7 mouse cellular contexts compared by ENCODE assay signal in the genomic region with DNA sequence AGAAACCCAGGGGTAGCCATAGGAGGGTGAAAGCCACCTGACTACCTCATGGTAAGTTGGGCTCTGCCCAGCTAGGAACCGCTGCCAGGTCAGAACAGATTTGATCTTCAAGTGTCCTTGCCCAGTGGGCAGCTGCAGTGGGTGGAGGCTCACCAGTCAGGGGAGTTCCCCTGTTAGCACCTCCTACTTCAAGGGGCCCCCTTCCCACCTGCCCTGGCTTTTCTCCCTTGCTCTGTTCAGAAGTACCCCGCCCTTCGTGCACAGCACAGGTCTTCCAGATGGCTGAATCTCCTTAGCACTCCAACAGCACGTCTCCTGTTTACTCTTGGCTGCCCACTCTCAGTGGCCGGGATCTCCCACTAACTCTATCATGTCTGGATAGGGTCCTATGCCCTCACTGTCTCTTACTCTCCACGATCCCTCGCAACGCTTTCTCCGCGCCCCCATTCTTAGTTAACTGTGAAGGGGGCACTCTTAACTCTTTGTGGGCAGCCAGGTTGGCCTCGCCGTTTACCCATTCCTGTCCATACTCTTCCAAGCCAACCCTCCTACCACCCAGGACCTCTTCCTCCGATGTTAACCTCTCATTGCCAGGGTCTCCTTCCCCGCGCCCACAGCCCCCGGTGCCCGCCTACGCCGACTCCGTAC. TPM values are rescaled to one million over a fixed set of nuclear protein-coding genes. Genes with fewer than 3 reads are reported as not detected.
DNase-seq lines count a peak whose midpoint lies in the region; ATAC-seq lines count a peak whose summit lies in the region.

No protein-coding gene starts in this region.

- peak overlapping the region; percentile 82 for H3K4me3 ChIP-seq in hindbrain, embryonic 16.5 days (ENCODE audit: low read length)
- peak overlapping the region; percentile 80 for H3K4me3 ChIP-seq in limb, embryonic 12.5 days (replicated peaks)
- peak overlapping the region; percentile 65 for H3K4me3 ChIP-seq in midbrain, embryonic 11.5 days (ENCODE audit: low read depth, low read length)

- H3K9me3 ChIP-seq in hindbrain, embryonic 16.5 days (ENCODE audit: control insufficient read depth, low read length), result no peaks in the 10 kb centered on the region
- no peaks in the 10 kb centered on the region for H3K9me3 ChIP-seq in limb, embryonic 12.5 days
- H3K9me3 ChIP-seq in midbrain, embryonic 11.5 days (ENCODE audit: control insufficient read depth, low read length), result no peaks in the 10 kb centered on the region

- ATAC-seq in hindbrain, embryonic 16.5 days, result peak; percentile 1; the same call in 1 of the 2 replicates
- peak; percentile 38 for ATAC-seq in limb, embryonic 12.5 days (ENCODE audit: insufficient number of reproducible peaks, insufficient read depth, low FRiP score, low TSS enrichment, low read depth)
- peak; percentile 6; the same call in 1 of the 2 replicates for ATAC-seq in midbrain, embryonic 11.5 days (ENCODE audit: low FRiP score)

- peak; percentile 64 for DNase-seq in adrenal gland, adult 8-10 months
- DNase-seq in cerebellum, adult 9-11 months, result peak; percentile 93
- DNase-seq in gastrocnemius, adult 8-10 months (ENCODE audit: low spot score in 2 of 2), result peak; percentile 81 to 92
- DNase-seq in midbrain, embryonic 11.5 days (ENCODE audit: low spot score, missing footprints), result peak; percentile 92
- DNase-seq in spleen, postnatal 10 days (ENCODE audit: low spot score in 2 of 2), result peak; percentile 45 to 47

- WGBS in hindbrain, embryonic 16.5 days, result under 1% methylated on average over 20 of the region's 20 CpGs
- 2% methylated on average over 20 of the region's 20 CpGs for WGBS in limb, embryonic 12.5 days
- WGBS in midbrain, embryonic 11.5 days, result 1% methylated on average over 20 of the region's 20 CpGs

- H3K4me1 ChIP-seq in hindbrain, embryonic 16.5 days (ENCODE audit: control insufficient read depth, insufficient read depth, low read depth, low read length), result peaks cover 19% of the 10 kb centered on the region
- peaks cover 18% of the 10 kb centered on the region for H3K4me1 ChIP-seq in limb, embryonic 12.5 days (replicated peaks)
- H3K4me1 ChIP-seq in midbrain, embryonic 11.5 days (ENCODE audit: control insufficient read depth, insufficient read depth, low read length), result peaks cover 13% of the 10 kb centered on the region

- no peaks in the 10 kb centered on the region for H3K27me3 ChIP-seq in hindbrain, embryonic 16.5 days (replicated peaks; ENCODE audit: control insufficient read depth, insufficient read depth, low read length)
- H3K27me3 ChIP-seq in limb, embryonic 12.5 days, result peaks cover 8% of the 10 kb centered on the region; the same call in 1 of the 2 replicates
- H3K27me3 ChIP-seq in midbrain, embryonic 11.5 days (ENCODE audit: control insufficient read depth, insufficient read depth, low read length), result no peaks in the 10 kb centered on the region; the same call in 1 of the 2 replicates

- H3K4me2 ChIP-seq in hindbrain, embryonic 16.5 days (ENCODE audit: low read length), result peak overlapping the region; percentile 89
- peak overlapping the region; percentile 87 for H3K4me2 ChIP-seq in limb, embryonic 12.5 days
- peak overlapping the region; percentile 96 for H3K4me2 ChIP-seq in midbrain, embryonic 11.5 days

- H3K9ac ChIP-seq in hindbrain, embryonic 16.5 days (ENCODE audit: low read depth, low read length), result peak overlapping the region; percentile 76
- peak overlapping the region; percentile 66 for H3K9ac ChIP-seq in limb, embryonic 12.5 days (replicated peaks)
- peak overlapping the region; percentile 68 for H3K9ac ChIP-seq in midbrain, embryonic 11.5 days (ENCODE audit: low read length)

- H3K27ac ChIP-seq in hindbrain, embryonic 16.5 days (ENCODE audit: low read depth, low read length), result peak overlapping the region; percentile 72
- peak overlapping the region; percentile 79 for H3K27ac ChIP-seq in limb, embryonic 12.5 days
- H3K27ac ChIP-seq in midbrain, embryonic 11.5 days (ENCODE audit: low read depth, low read length), result no peak overlapping the region

- no peaks in the 10 kb centered on the region for H3K36me3 ChIP-seq in hindbrain, embryonic 16.5 days (ENCODE audit: control insufficient read depth, insufficient read depth, low read length)
- H3K36me3 ChIP-seq in limb, embryonic 12.5 days, result peaks cover 32% of the 10 kb centered on the region
- no peaks in the 10 kb centered on the region for H3K36me3 ChIP-seq in midbrain, embryonic 11.5 days (ENCODE audit: control insufficient read depth, insufficient read depth, low read length)

RNA-seq across cellular contexts. Expression of a gene that starts 0.5 kb away (rescaled TPM):
- total RNA-seq in adrenal gland, adult 8-10 months (2022), result 10 to 100 TPM; 60.9 to 90.5 (median 76.0) TPM
- total RNA-seq in gastrocnemius, adult 8-10 months (2022), result 100 to 1,000 TPM; 484 to 519 (median 495) TPM
- polyA plus RNA-seq in hindbrain, embryonic 16.5 days (2015; fragmentation: Nextera tagmentation; extraction: Ambion mirVana), result 34.6 and 42.1 TPM in 2 replicates
- 21.9 and 22.4 TPM in 2 replicates for polyA plus RNA-seq in limb, embryonic 12.5 days (2016; fragmentation: Nextera tagmentation; extraction: Ambion mirVana)
- 12.6 and 13.3 TPM in 2 replicates for polyA plus RNA-seq in midbrain, embryonic 11.5 days (2014; fragmentation: Nextera tagmentation; extraction: Ambion mirVana)

RNA-seq across cellular contexts. Expression of a gene that starts 30.9 kb away (rescaled TPM):
- 1 to 10 TPM; 3.9 to 9.1 (median 5.6) TPM for total RNA-seq in adrenal gland, adult 8-10 months (2022)
- total RNA-seq in gastrocnemius, adult 8-10 months (2022), result under 1 TPM; 0.24 to 0.62 (median 0.45) TPM
- polyA plus RNA-seq in hindbrain, embryonic 16.5 days (2015; fragmentation: Nextera tagmentation; extraction: Ambion mirVana), result 160 and 181 TPM in 2 replicates
- polyA plus RNA-seq in limb, embryonic 12.5 days (2016; fragmentation: Nextera tagmentation; extraction: Ambion mirVana), result 34.6 and 37.7 TPM in 2 replicates
- 47.3 and 47.8 TPM in 2 replicates for polyA plus RNA-seq in midbrain, embryonic 11.5 days (2014; fragmentation: Nextera tagmentation; extraction: Ambion mirVana)

RNA-seq across cellular contexts. Expression of a gene that starts 36.0 kb away (rescaled TPM):
- total RNA-seq in adrenal gland, adult 8-10 months (2022), result 10 to 100 TPM; 40.8 to 74.6 (median 49.9) TPM
- total RNA-seq in gastrocnemius, adult 8-10 months (2022), result 1 to 10 TPM; 3.6 to 5.3 (median 4.1) TPM
- polyA plus RNA-seq in hindbrain, embryonic 16.5 days (2015; fragmentation: Nextera tagmentation; extraction: Ambion mirVana), result 16.7 and 19.3 TPM in 2 replicates
- 7.7 and 7.9 TPM in 2 replicates for polyA plus RNA-seq in limb, embryonic 12.5 days (2016; fragmentation: Nextera tagmentation; extraction: Ambion mirVana)
- 2.9 and 3.0 TPM in 2 replicates for polyA plus RNA-seq in midbrain, embryonic 11.5 days (2014; fragmentation: Nextera tagmentation; extraction: Ambion mirVana)

RNA-seq across cellular contexts. Expression of a gene that starts 49.8 kb away (rescaled TPM):
- 100 to 1,000 TPM; 116 to 149 (median 131) TPM for total RNA-seq in adrenal gland, adult 8-10 months (2022)
- total RNA-seq in gastrocnemius, adult 8-10 months (2022), result 10 to 100 TPM; 15.8 to 23.9 (median 19.4) TPM
- 17.8 and 18.8 TPM in 2 replicates for polyA plus RNA-seq in hindbrain, embryonic 16.5 days (2015; fragmentation: Nextera tagmentation; extraction: Ambion mirVana)
- 12.0 and 12.6 TPM in 2 replicates for polyA plus RNA-seq in limb, embryonic 12.5 days (2016; fragmentation: Nextera tagmentation; extraction: Ambion mirVana)
- polyA plus RNA-seq in midbrain, embryonic 11.5 days (2014; fragmentation: Nextera tagmentation; extraction: Ambion mirVana), result 10.5 and 12.4 TPM in 2 replicates
